In the genomic region with DNA sequence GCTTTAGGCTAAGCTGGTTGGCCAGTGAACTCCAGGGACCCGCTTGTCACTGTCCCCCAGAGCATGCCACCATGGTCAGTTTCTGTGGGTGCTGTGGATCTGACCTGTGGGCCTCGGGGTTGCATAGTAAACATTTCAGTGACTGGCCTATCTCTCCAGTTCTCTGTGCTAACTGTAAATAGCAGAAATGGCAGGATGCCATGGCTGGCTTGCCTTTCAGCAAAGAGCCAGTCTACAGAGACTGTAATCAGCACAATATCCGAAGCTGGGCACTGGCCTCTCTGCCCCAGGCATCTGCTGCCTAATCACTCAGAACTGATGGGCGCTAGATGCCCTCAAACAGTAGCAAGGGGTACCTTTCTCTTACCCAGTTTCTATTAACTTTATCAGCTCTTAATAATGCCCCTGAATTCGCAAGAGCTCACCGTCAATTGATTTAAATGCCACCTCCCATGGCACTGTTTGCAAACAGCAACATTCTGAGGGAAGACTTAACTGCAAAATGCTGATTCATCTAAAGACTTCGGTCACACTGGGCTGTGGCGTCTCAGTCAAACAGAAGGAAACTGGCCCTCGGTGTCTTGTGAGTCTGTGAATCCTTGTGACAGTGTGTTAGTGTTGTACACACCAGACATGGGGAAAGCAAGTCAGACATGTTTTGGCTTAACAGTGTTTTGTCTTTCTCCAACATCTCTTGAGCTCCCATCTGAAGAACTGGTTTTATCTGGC, we compare ENCODE assay signal across 9 mouse cellular contexts. TPM values are rescaled to one million over a fixed set of nuclear protein-coding genes. Genes with fewer than 3 reads are reported as not detected.
DNase-seq lines count a peak whose midpoint lies in the region; ATAC-seq lines count a peak whose summit lies in the region.
"Had no signal": no experiment of that assay in that cellular context is flagged by ENCODE, and none has a peak within 500 bp of the region (broad histone marks: within the 10 kb centered on the region; RNA-seq: fewer than 3 reads in every experiment).

No protein-coding gene starts in this region.

- no peak for ATAC-seq in hindbrain, embryonic 13.5 days (ENCODE audit: low FRiP score)
- no peak for ATAC-seq in hindbrain, embryonic 12.5 days (ENCODE audit: low FRiP score)
- 0 out of 2 replicates have a peak, but pooled peaks have one; percentile 52 for ATAC-seq in kidney, embryonic 15.5 days (replicated peaks; ENCODE audit: low FRiP score)

- peaks cover 19% of the 10 kb centered on the region for H3K36me3 ChIP-seq in hindbrain, embryonic 13.5 days
- H3K36me3 ChIP-seq in hindbrain, embryonic 12.5 days, result peaks cover 27% of the 10 kb centered on the region
- H3K36me3 ChIP-seq in kidney, embryonic 15.5 days, result peaks cover 37% of the 10 kb centered on the region

- no peaks in the 10 kb centered on the region for H3K27me3 ChIP-seq in hindbrain, embryonic 13.5 days
- H3K27me3 ChIP-seq in hindbrain, embryonic 12.5 days, result no peaks in the 10 kb centered on the region
- no peaks in the 10 kb centered on the region for H3K27me3 ChIP-seq in kidney, embryonic 15.5 days
- H3K27me3 ChIP-seq: embryonic facial prominence, embryonic 15.5 days had no signal

- H3K9ac ChIP-seq in hindbrain, embryonic 13.5 days, result no peak overlapping the region
- no peak overlapping the region for H3K9ac ChIP-seq in hindbrain, embryonic 12.5 days
- no peak overlapping the region for H3K9ac ChIP-seq in kidney, embryonic 15.5 days
- H3K9ac ChIP-seq: embryonic facial prominence, embryonic 15.5 days had no signal

- H3K4me3 ChIP-seq in hindbrain, embryonic 13.5 days, result no peak overlapping the region
- no peak overlapping the region for H3K4me3 ChIP-seq in hindbrain, embryonic 12.5 days
- no peak overlapping the region for H3K4me3 ChIP-seq in kidney, embryonic 15.5 days (replicated peaks)
- H3K4me3 ChIP-seq: embryonic facial prominence, embryonic 15.5 days; myocyte had no signal

- 78% methylated on average over 9 of the region's 9 CpGs for WGBS in hindbrain, embryonic 13.5 days
- 85% methylated on average over 9 of the region's 9 CpGs for WGBS in hindbrain, embryonic 12.5 days
- WGBS in kidney, embryonic 15.5 days, result 70% methylated on average over 9 of the region's 9 CpGs

- no peak overlapping the region for H3K4me2 ChIP-seq in hindbrain, embryonic 13.5 days
- H3K4me2 ChIP-seq in hindbrain, embryonic 12.5 days (replicated peaks), result no peak overlapping the region
- H3K4me2 ChIP-seq in kidney, embryonic 15.5 days, result no peak overlapping the region
- H3K4me2 ChIP-seq: embryonic facial prominence, embryonic 15.5 days had no signal

- H3K4me1 ChIP-seq in hindbrain, embryonic 13.5 days (replicated peaks), result peaks cover 23% of the 10 kb centered on the region
- H3K4me1 ChIP-seq in hindbrain, embryonic 12.5 days, result peaks cover 9% of the 10 kb centered on the region; the same call in 1 of the 2 replicates
- peaks cover 33% of the 10 kb centered on the region for H3K4me1 ChIP-seq in kidney, embryonic 15.5 days

- H3K27ac ChIP-seq in hindbrain, embryonic 13.5 days, result peak overlapping the region; percentile 61; the same call in 1 of the 2 replicates
- H3K27ac ChIP-seq in hindbrain, embryonic 12.5 days, result no peak overlapping the region
- H3K27ac ChIP-seq in kidney, embryonic 15.5 days, result 0 out of 2 replicates have a peak overlapping the region, but pooled peaks have one; percentile 7
- H3K27ac ChIP-seq: embryonic facial prominence, embryonic 15.5 days had no signal

- peaks cover 11% of the 10 kb centered on the region for H3K9me3 ChIP-seq in hindbrain, embryonic 13.5 days
- H3K9me3 ChIP-seq in hindbrain, embryonic 12.5 days (replicated peaks), result peaks cover 9% of the 10 kb centered on the region
- H3K9me3 ChIP-seq in kidney, embryonic 15.5 days (replicated peaks), result peaks cover 11% of the 10 kb centered on the region
- H3K9me3 ChIP-seq: embryonic facial prominence, embryonic 15.5 days had no signal

- peak; percentile 50 for DNase-seq in urinary bladder, postnatal 14 days (ENCODE audit: low spot score)
- DNase-seq in urinary bladder, adult 18-20 months (ENCODE audit: low spot score in 2 of 2), result no peak
- DNase-seq in thymus, postnatal 4 days, result no peak
- DNase-seq in adrenal gland, adult 18-20 months (ENCODE audit: low spot score in 2 of 2), result no peak

RNA-seq across cellular contexts. Expression of a gene that starts 59.0 kb away (rescaled TPM):
- polyA plus RNA-seq in hindbrain, embryonic 13.5 days (2015; fragmentation: Nextera tagmentation; extraction: Ambion mirVana), result 56.5 and 60.5 TPM in 2 replicates
- 64.7 and 65.6 TPM in 2 replicates for polyA plus RNA-seq in hindbrain, embryonic 12.5 days (2016; fragmentation: Nextera tagmentation; extraction: Ambion mirVana)
- polyA plus RNA-seq in kidney, embryonic 15.5 days (2015; fragmentation: Nextera tagmentation; extraction: Ambion mirVana), result 47.0 and 50.8 TPM in 2 replicates
- 10 to 100 TPM; 26.3 to 26.4 TPM for total RNA-seq in adrenal gland, adult 18-20 months (2021)
